Mouse (Mus musculus) midbrain, embryonic 13.5 days (tissue): ENCODE measurements around the gene Hist1h4a. TPM values are rescaled to one million over a fixed set of nuclear protein-coding genes. Genes with fewer than 3 reads are reported as not detected.

Experiments used
- microRNA-seq: library from miRNA; unstranded; fragments of <30 nt; microRNA quantifications from one replicate; pipeline ENCODE4, GENCODE M21; 2016
- polyA plus RNA-seq: library from polyadenylated mRNA; unstranded; fragments of >200 nt; fragmentation: Nextera tagmentation; extraction: Ambion mirVana; gene quantifications from 2 replicates; pipeline ENCODE4 v1.2.1, GENCODE M21; 2015

Hist1h4a gene
- polyA plus RNA-seq, 1 experiment from 2014 or later, result 0.57 TPM

Small RNA genes lying within 50 kb of the gene (microRNA-seq; reads per million reads assigned to microRNA genes)
- gene Gm44314 (not detected), gene Gm44484 (not detected)

Other genes with a start within 250 kb of the Hist1h4a start
- 6.4 and 7.4 TPM in 2 replicates for gene Hist1h4h, start 230.2 kb downstream of the Hist1h4a start, polyA plus RNA-seq
- 1.3 and 3.0 TPM in 2 replicates for gene Hist1h2af, start 227.3 kb downstream of the Hist1h4a start, polyA plus RNA-seq
- 3.1 and 5.3 TPM in 2 replicates for gene Hist1h3g, start 225.8 kb downstream of the Hist1h4a start, polyA plus RNA-seq
- gene Hist1h2bh, start 217.8 kb downstream of the Hist1h4a start, polyA plus RNA-seq, result 0.31 and 0.35 TPM in 2 replicates
- gene Hist1h3f, start 217.2 kb downstream of the Hist1h4a start, polyA plus RNA-seq, result 0.75 and 0.84 TPM in 2 replicates
- gene Hist1h4f, start 209.6 kb downstream of the Hist1h4a start, polyA plus RNA-seq, result not detected in 2 replicates
- 0.23 and 0.24 TPM in 2 replicates for gene Hist1h1d, start 208.0 kb downstream of the Hist1h4a start, polyA plus RNA-seq
- 3.1 and 4.7 TPM in 2 replicates for gene Hist1h3e, start 198.9 kb downstream of the Hist1h4a start, polyA plus RNA-seq
- gene Hist1h2ae, start 190.0 kb downstream of the Hist1h4a start, polyA plus RNA-seq, result 51.6 and 53.6 TPM in 2 replicates
- gene Hist1h2bg, start 189.8 kb downstream of the Hist1h4a start, polyA plus RNA-seq, result 4.1 and 7.5 TPM in 2 replicates
- gene Hist1h2bf, start 187.0 kb downstream of the Hist1h4a start, polyA plus RNA-seq, result 3.3 and 4.5 TPM in 2 replicates
- gene Hist1h2ad, start 186.8 kb downstream of the Hist1h4a start, polyA plus RNA-seq, result 0.93 and 1.7 TPM in 2 replicates
- gene Hist1h3d, start 185.5 kb downstream of the Hist1h4a start, polyA plus RNA-seq, result 2.1 and 3.1 TPM in 2 replicates
- gene Hist1h4d, start 179.6 kb downstream of the Hist1h4a start, polyA plus RNA-seq, result 74.3 and 84.0 TPM in 2 replicates
- gene Hist1h2be, start 140.1 kb downstream of the Hist1h4a start, polyA plus RNA-seq, result 1.4 and 2.0 TPM in 2 replicates
- gene Hist1h1e, start 138.7 kb downstream of the Hist1h4a start, polyA plus RNA-seq, result 12.6 and 15.0 TPM in 2 replicates
- 0.69 and 1.1 TPM in 2 replicates for gene Hist1h2ac, start 77.3 kb downstream of the Hist1h4a start, polyA plus RNA-seq
- 22.2 and 24.4 TPM in 2 replicates for gene Hist1h2bc, start 77.0 kb downstream of the Hist1h4a start, polyA plus RNA-seq
- gene Hist1h1t, start 65.4 kb downstream of the Hist1h4a start, polyA plus RNA-seq, result not detected in 2 replicates
- gene Hist1h4c, start 62.8 kb downstream of the Hist1h4a start, polyA plus RNA-seq, result 5.1 and 5.8 TPM in 2 replicates
- gene Hfe, start 50.4 kb downstream of the Hist1h4a start, polyA plus RNA-seq, result 2.0 and 2.7 TPM in 2 replicates
- 9.8 and 11.1 TPM in 2 replicates for gene Hist1h1c, start 22.4 kb downstream of the Hist1h4a start, polyA plus RNA-seq
- 3.2 and 4.4 TPM in 2 replicates for gene Hist1h3c, start 15.6 kb downstream of the Hist1h4a start, polyA plus RNA-seq
- gene Hist1h2bb, start 14.5 kb downstream of the Hist1h4a start, polyA plus RNA-seq, result 2.8 and 3.2 TPM in 2 replicates
- gene Hist1h2ab, start 10.1 kb downstream of the Hist1h4a start, polyA plus RNA-seq, result 28.4 and 31.0 TPM in 2 replicates
- 6.3 and 8.7 TPM in 2 replicates for gene Hist1h3b, start 9.0 kb downstream of the Hist1h4a start, polyA plus RNA-seq
- gene Hist1h4b, start 4.2 kb downstream of the Hist1h4a start, polyA plus RNA-seq, result 4.6 and 5.2 TPM in 2 replicates
- 1.4 and 3.3 TPM in 2 replicates for gene Hist1h3a, start 1.2 kb upstream of the Hist1h4a start, polyA plus RNA-seq
- 1.6 and 2.2 TPM in 2 replicates for gene Hist1h1a, start 2.4 kb upstream of the Hist1h4a start, polyA plus RNA-seq
- 0.15 TPM in 1 of 2 replicates, not detected in the other for gene Trim38, start 8.7 kb upstream of the Hist1h4a start, polyA plus RNA-seq
- not detected in 2 replicates for gene Slc17a2, start 45.8 kb upstream of the Hist1h4a start, polyA plus RNA-seq
- gene Slc17a3, start 78.2 kb upstream of the Hist1h4a start, polyA plus RNA-seq, result not detected in 2 replicates
- gene Slc17a1, start 106.5 kb upstream of the Hist1h4a start, polyA plus RNA-seq, result 0.08 TPM in 1 of 2 replicates, not detected in the other
- gene Slc17a4, start 153.8 kb upstream of the Hist1h4a start, polyA plus RNA-seq, result not detected in 2 replicates
- gene Hist1h2ba, start 172.9 kb upstream of the Hist1h4a start, polyA plus RNA-seq, result not detected in 2 replicates
- not detected in 2 replicates for gene Hist1h2aa, start 173.2 kb upstream of the Hist1h4a start, polyA plus RNA-seq
- 1.2 and 1.6 TPM in 2 replicates for gene Scgn, start 230.0 kb upstream of the Hist1h4a start, polyA plus RNA-seq